Mouse (Mus musculus): ENCODE measurements around the gene Kcnn3.

The Kcnn3 gene

GRCm38 (mm10) chr3:89612048-89612447, 92.1 kb downstream of the Kcnn3 start:
- in situ Hi-C loops (cut with MboI, MseI): loop anchor here in 1 of 2 experiments (5.0 kb wide), 1 partner anchor 65 kb away; no protein-coding TSS in a partner anchor

- in situ Hi-C loops (cut with MboI, MseI): loop anchor here in 1 of 2 experiments (5.0 kb wide), 1 partner anchor 63 kb away; no protein-coding TSS in a partner anchor
Measured at GRCm38 (mm10) chr3:89613526-89614523, 93.9 kb downstream of the Kcnn3 start.

- in situ Hi-C loops (cut with MboI, MseI): no loop called here
Measured at GRCm38 (mm10) chr3:89616861-89617260, 96.9 kb downstream of the Kcnn3 start.

GRCm38 (mm10) chr3:89617360-89617759, 97.4 kb downstream of the Kcnn3 start:
- in situ Hi-C loops (cut with MboI, MseI): no loop called here

- in situ Hi-C loops (cut with MboI, MseI): no loop called here
Measured at GRCm38 (mm10) chr3:89622825-89623224, 102.9 kb downstream of the Kcnn3 start.

- in situ Hi-C loops (cut with MboI, MseI): no loop called here
Measured at GRCm38 (mm10) chr3:89623531-89623930, 103.6 kb downstream of the Kcnn3 start.

GRCm38 (mm10) chr3:89624001-89624400, 104.0 kb downstream of the Kcnn3 start:
- in situ Hi-C loops (cut with MboI, MseI): no loop called here

GRCm38 (mm10) chr3:89624814-89625445, 105.0 kb downstream of the Kcnn3 start:
- in situ Hi-C loops (cut with MboI, MseI): no loop called here

- in situ Hi-C loops (cut with MboI, MseI): no loop called here
Measured at GRCm38 (mm10) chr3:89626556-89626955, 106.6 kb downstream of the Kcnn3 start.

GRCm38 (mm10) chr3:89629811-89630210, 109.8 kb downstream of the Kcnn3 start:
- in situ Hi-C loops (cut with MboI, MseI): loop anchor here in 1 of 2 experiments (10.0 kb wide), 1 partner anchor 1365 kb away; no protein-coding TSS in a partner anchor

- in situ Hi-C loops (cut with MboI, MseI): loop anchor here in 1 of 2 experiments (10.0 kb wide), 1 partner anchor 1367 kb away; no protein-coding TSS in a partner anchor
Measured at GRCm38 (mm10) chr3:89631750-89632149, 111.8 kb downstream of the Kcnn3 start.

- in situ Hi-C loops (cut with MboI, MseI): loop anchor here in 1 of 2 experiments (10.0 kb wide), 1 partner anchor 1369 kb away; no protein-coding TSS in a partner anchor
Measured at GRCm38 (mm10) chr3:89633531-89633930, 113.6 kb downstream of the Kcnn3 start.

- in situ Hi-C loops (cut with MboI, MseI): loop anchor here in 1 of 2 experiments (10.0 kb wide), 1 partner anchor 1369 kb away; no protein-coding TSS in a partner anchor
Measured at GRCm38 (mm10) chr3:89633941-89634340, 114.0 kb downstream of the Kcnn3 start.

GRCm38 (mm10) chr3:89640804-89641203, 120.8 kb downstream of the Kcnn3 start:
- in situ Hi-C loops (cut with MboI, MseI): no loop called here

- in situ Hi-C loops (cut with MboI, MseI): no loop called here
Measured at GRCm38 (mm10) chr3:89643391-89643790, 123.4 kb downstream of the Kcnn3 start.

GRCm38 (mm10) chr3:89646813-89647255, 126.9 kb downstream of the Kcnn3 start:
- in situ Hi-C loops (cut with MboI, MseI): no loop called here

- in situ Hi-C loops (cut with MboI, MseI): no loop called here
Measured at GRCm38 (mm10) chr3:89647268-89647874, 127.4 kb downstream of the Kcnn3 start.

GRCm38 (mm10) chr3:89649890-89650289, 129.9 kb downstream of the Kcnn3 start:
- in situ Hi-C loops (cut with MboI, MseI): no loop called here

- in situ Hi-C loops (cut with MboI, MseI): no loop called here
Measured at GRCm38 (mm10) chr3:89653231-89653954, 133.4 kb downstream of the Kcnn3 start.

GRCm38 (mm10) chr3:89657092-89657491, 137.1 kb downstream of the Kcnn3 start:
- in situ Hi-C loops (cut with MboI, MseI): no loop called here

- in situ Hi-C loops (cut with MboI, MseI): no loop called here
Measured at GRCm38 (mm10) chr3:89658457-89658856, 138.5 kb downstream of the Kcnn3 start.
